Mouse (Mus musculus) erythroid progenitor cell, adult 5-6 weeks (primary cell): ENCODE measurements around the gene Gm4305. TPM values are rescaled to one million over a fixed set of nuclear protein-coding genes. Genes with fewer than 3 reads are reported as not detected.
"Not testable (repeated sequence)": the region's sequence is repeated elsewhere in the genome, so short reads cannot be mapped to it uniquely, and the experiment has no call there.

Experiments
- ATAC-seq: replicated peaks from 2 replicates; pipeline ENCODE4 v1.8.0; 2016; ENCODE audit warnings: moderate number of reproducible peaks, mild to moderate bottlenecking, moderate TSS enrichment, inconsistent platforms; ENCODE audit not compliant: poor library complexity, low FRiP score, severe bottlenecking
- total RNA-seq, 2 experiments: library from RNA; stranded (forward) in 1 of 2; stranded (reverse) in 1 of 2; fragments of 150-400 nt in 1 of 2; fragments of 186-747, 209-891 nt in 1 of 2; gene quantifications; 2 replicates each; pipeline versions ENCODE4 v1.2.3 to v1.2.4; 2015 to 2017; ENCODE audit warnings: low replicate concordance in 2 of 2

Gm4305 gene
- total RNA-seq (2015; ENCODE audit: low replicate concordance) = not detected in 2 replicates
- not detected in 2 replicates for total RNA-seq (2017; ENCODE audit: low replicate concordance)

- ATAC-seq = not testable (repeated sequence)
Observed at GRCm38 (mm10) chr10:100350793-100351192, at the start of gene Gm4305. Gene Gm4305 (plus strand): TSS chr10:100351093.

- not testable (repeated sequence) for ATAC-seq
Observed at GRCm38 (mm10) chr10:100335376-100335775, 15.5 kb upstream of the Gm4305 start, which contains the start of gene Gm4301. Gene Gm4301 (plus strand): TSS chr10:100335676.

- ATAC-seq = not testable (repeated sequence)
Observed at GRCm38 (mm10) chr10:100340536-100340935, 10.4 kb upstream of the Gm4305 start, which contains the start of gene Gm4302. Gene Gm4302 (plus strand): TSS chr10:100340836.

GRCm38 (mm10) chr10:100345672-100346071 lies 5.2 kb upstream of the Gm4305 start, which contains the start of gene Gm4303:
Gene Gm4303 (plus strand): TSS chr10:100345972.
- not testable (repeated sequence) for ATAC-seq

GRCm38 (mm10) chr10:100356841-100357240 lies 5.9 kb downstream of the Gm4305 start:
- ATAC-seq = not testable (repeated sequence)

DNA sequence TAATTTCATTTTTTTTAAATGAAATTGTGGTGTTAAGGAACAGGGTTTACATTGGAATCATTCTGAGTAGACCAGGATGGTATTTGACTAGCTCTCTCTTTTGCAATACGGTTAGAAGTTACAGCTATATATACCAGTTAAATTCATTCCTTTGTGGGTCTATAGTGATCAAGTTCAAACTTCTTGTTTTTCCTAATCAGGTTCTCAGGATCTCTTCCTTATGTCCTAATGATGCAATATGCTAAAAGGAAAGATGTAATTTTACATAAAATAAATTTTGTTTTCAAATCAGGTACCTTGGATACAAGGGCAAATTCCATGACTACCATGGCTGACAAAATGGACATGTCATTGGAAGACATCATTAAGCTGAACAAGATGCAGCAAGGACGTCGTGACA lies 10.1 kb downstream of the Gm4305 start, which contains the start of gene Gm4307:
Gene Gm4307 (plus strand): TSS at position 301 of the 400 bp plus-strand sequence.
- not testable (repeated sequence) for ATAC-seq

- ATAC-seq = not testable (repeated sequence)
Observed at GRCm38 (mm10) chr10:100382460-100382859, 31.6 kb downstream of the Gm4305 start, which contains the start of gene Gm4312. Gene Gm4312 (minus strand): TSS chr10:100382560.

Other genes starting within 250 kb of the Gm4305 start
- gene Gm4301, start 15.4 kb upstream of the Gm4305 start, total RNA-seq (2015; ENCODE audit: low replicate concordance) = not detected in 2 replicates
- gene Gm4301, start 15.4 kb upstream of the Gm4305 start, total RNA-seq (2017; ENCODE audit: low replicate concordance) = not detected in 2 replicates
- gene Gm4302, start 10.3 kb upstream of the Gm4305 start, total RNA-seq (2015; ENCODE audit: low replicate concordance) = not detected in 2 replicates
- gene Gm4302, start 10.3 kb upstream of the Gm4305 start, total RNA-seq (2017; ENCODE audit: low replicate concordance) = not detected in 2 replicates
- not detected in 2 replicates for gene Gm4303, start 5.1 kb upstream of the Gm4305 start, total RNA-seq (2015; ENCODE audit: low replicate concordance)
- gene Gm4303, start 5.1 kb upstream of the Gm4305 start, total RNA-seq (2017; ENCODE audit: low replicate concordance) = not detected in 2 replicates
- not detected in 2 replicates for gene Gm4307, start 10.2 kb downstream of the Gm4305 start, total RNA-seq (2015; ENCODE audit: low replicate concordance)
- not detected in 2 replicates for gene Gm4307, start 10.2 kb downstream of the Gm4305 start, total RNA-seq (2017; ENCODE audit: low replicate concordance)
- gene Gm4312, start 31.5 kb downstream of the Gm4305 start, total RNA-seq (2015; ENCODE audit: low replicate concordance) = not detected in 2 replicates
- not detected in 2 replicates for gene Gm4312, start 31.5 kb downstream of the Gm4305 start, total RNA-seq (2017; ENCODE audit: low replicate concordance)
- 17.7 and 22.6 TPM in 2 replicates for gene Tmtc3, start 136.3 kb downstream of the Gm4305 start, total RNA-seq (2015; ENCODE audit: low replicate concordance)
- gene Tmtc3, start 136.3 kb downstream of the Gm4305 start, total RNA-seq (2017; ENCODE audit: low replicate concordance) = 8.2 and 9.6 TPM in 2 replicates
- 34.8 and 37.8 TPM in 2 replicates for gene Cep290, start 136.5 kb downstream of the Gm4305 start, total RNA-seq (2015; ENCODE audit: low replicate concordance)
- gene Cep290, start 136.5 kb downstream of the Gm4305 start, total RNA-seq (2017; ENCODE audit: low replicate concordance) = 37.3 and 60.8 TPM in 2 replicates
- gene 4930430F08Rik, start 239.3 kb downstream of the Gm4305 start, total RNA-seq (2015; ENCODE audit: low replicate concordance) = 18.7 and 35.2 TPM in 2 replicates
- 50.6 and 71.9 TPM in 2 replicates for gene 4930430F08Rik, start 239.3 kb downstream of the Gm4305 start, total RNA-seq (2017; ENCODE audit: low replicate concordance)
- not detected in 2 replicates for gene 1700017N19Rik, start 239.4 kb downstream of the Gm4305 start, total RNA-seq (2015; ENCODE audit: low replicate concordance)
- gene 1700017N19Rik, start 239.4 kb downstream of the Gm4305 start, total RNA-seq (2017; ENCODE audit: low replicate concordance) = not detected in 2 replicates